Mouse (Mus musculus): Measurements from ENCODE around the gene Shank3.

Gene Shank3

DNA sequence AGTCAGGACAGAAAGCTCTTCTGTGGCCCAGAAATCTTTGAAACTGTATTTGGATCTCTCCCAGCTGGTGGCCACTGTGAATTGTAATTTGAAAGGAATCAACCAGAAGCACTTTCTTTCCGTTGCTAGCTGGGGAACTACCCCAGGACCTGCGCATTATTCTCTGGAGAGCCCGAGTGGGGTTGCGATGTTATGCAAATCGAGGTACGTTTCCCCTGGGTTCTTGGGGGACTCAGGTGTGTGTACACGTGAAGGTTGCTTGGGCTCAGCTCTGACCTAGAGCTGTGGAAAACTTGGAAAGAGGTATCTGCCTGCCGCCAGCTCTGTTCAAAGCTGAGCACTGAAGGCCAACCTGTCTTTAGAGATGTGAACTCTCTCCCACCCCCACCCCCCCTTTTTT is 21.6 kb upstream of the Shank3 start:
- DNase-seq (ENCODE audit: low read depth), result no peak

- DNase-seq (ENCODE audit: low read depth), result no peak
These were observed 20.8 kb upstream of the Shank3 start for GRCm38 (mm10) chr15:89478622-89479021.

GRCm38 (mm10) chr15:89480584-89480983 is 18.8 kb upstream of the Shank3 start:
- no peak for DNase-seq (ENCODE audit: low read depth)

DNA sequence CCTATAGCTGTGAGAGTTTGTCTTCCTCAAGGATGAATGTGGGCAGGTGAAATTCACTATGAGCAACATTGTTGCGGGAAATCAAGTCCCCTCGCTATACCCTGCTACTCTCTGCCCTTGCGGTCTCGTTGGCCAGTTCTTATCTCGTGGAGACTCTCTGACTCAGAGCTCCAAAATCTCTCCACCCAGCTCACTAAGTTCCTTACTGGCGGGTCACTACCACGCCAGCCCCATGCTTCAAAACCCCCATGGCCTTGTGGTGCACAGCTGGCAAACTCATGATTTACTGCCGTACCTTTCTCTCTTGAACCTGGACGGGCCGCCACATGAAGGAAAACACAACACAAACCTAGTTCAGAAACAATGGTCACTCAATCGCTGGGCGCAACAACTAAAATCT is 11.2 kb upstream of the Shank3 start:
- no peak for DNase-seq (ENCODE audit: low read depth)

GRCm38 (mm10) chr15:89488611-89489117 is 10.8 kb upstream of the Shank3 start:
- no peak for DNase-seq (ENCODE audit: low read depth)

GRCm38 (mm10) chr15:89494970-89495369 is 4.5 kb upstream of the Shank3 start:
- no peak for DNase-seq (ENCODE audit: low read depth)

DNA sequence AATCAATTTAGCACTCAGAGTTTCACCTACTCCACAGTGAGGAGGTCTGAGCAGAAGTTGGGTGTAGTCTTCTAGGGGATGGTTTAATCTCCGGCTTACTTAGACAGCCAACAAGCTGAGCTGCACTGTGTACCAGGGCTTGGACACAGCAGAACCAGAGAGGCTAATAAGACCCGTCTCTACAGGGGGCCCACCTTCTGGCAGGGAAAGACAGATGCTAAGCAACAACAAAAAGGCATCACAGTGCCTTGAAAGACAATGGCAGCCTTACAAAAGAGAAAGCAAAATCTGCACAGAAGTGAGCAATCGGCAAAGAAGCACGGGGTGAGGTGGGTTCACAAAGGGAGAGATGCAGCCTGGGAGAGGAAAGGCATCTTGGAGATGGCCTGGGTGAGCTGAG is 3.3 kb upstream of the Shank3 start:
- no peak for DNase-seq (ENCODE audit: low read depth)

DNA sequence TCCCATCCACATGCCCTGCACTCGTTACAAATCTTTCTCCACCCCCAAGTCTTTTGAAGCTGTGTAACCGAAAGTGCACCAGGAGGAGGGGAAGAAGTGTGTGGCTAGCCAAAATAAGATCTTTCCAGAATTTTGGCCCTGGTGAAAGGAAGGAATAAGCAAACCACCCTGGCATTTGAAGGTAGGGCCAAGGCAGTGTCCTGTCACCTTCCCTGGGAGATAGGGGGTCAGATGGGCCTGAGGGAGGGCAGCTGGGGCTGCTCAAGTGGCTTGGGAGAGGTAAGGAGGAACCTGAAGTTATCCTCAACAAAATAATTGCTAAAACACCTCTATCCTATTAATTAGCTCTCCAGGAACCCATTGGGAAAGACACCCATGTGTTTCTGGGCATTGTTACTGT is 2.6 kb upstream of the Shank3 start:
- DNase-seq (ENCODE audit: low read depth), result no peak

DNA sequence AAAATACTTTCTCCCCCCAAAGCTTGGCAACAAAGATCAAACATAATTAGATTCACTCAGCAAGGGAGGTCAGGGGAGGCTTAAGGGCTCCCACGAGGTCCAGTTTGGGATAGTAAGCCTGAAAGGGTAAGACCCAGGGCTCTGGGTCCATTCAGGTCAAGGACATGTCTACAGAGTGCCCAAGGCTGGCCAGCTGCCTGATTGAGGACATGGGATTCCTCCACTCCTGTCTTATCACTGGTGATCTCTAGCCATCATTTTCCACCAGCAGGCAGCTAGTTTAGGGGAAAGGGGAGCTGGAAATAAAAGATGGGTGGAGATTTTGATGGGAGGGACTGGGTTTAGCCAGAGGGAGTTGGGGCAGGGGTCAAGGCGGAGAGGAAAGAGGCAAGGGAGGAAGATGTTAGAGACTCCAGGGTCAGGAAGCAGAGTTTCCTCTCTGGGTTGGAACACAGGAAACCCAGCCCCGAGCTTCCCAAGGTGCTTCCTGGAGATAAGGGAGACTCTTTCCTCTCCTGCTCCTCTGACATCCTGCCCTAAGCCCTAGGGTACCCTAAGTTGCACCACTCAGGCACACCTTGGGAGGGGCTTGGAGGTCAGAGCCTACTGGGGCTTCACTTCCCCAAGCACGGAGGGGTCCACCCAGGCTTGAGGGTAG is 1.9 kb upstream of the Shank3 start:
- no peak for DNase-seq (ENCODE audit: low read depth)

GRCm38 (mm10) chr15:89498049-89498960 is 1.1 kb upstream of the Shank3 start:
- DNase-seq (ENCODE audit: low read depth), result no peak

GRCm38 (mm10) chr15:89499784-89500220 is 379 bp downstream of the Shank3 start:
- DNase-seq (ENCODE audit: low read depth), result no peak

DNA sequence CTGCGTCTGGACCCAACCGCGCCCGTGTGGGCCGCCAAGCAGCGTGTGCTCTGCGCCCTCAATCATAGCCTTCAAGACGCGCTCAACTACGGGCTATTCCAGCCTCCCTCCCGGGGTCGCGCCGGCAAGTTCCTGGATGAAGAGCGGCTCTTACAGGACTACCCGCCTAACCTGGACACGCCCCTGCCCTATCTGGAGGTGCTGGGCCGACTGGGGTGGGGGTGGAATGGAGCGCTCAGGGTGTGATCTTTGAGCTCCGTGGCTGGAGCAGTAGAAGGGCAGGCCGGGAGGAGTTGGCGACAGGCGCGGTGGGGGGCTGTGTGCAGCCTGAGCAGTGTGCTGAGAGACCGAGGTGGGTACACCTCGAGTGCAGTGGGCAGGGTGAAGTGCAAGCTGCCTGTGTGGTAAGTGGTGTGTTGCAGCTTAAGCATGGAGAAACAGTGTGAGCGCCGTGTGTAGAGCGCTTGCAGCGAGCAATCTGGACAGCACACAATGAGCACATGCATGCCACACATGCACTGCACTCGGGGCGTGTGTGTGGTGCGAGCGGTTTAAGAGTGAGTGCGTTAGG is 883 bp downstream of the Shank3 start:
- no peak for DNase-seq (ENCODE audit: low read depth)

DNA sequence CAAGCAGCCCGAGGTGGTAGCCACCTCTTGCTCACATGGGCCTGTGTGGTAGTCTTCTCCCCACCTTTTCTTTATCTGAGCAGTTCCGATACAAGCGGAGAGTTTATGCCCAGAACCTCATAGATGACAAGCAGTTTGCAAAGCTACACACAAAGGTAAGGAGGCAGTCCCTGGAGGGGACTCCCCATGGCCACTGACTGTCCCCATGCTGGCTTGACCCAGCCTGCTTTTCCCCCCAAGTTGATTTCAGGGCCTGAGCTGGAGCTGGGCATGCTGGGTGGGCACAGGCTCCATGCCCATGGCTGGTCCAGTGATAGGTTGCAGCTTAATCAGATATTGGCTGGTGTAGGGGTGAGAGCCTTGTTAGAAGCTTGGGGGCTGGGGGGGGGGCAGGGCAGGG is 1.9 kb downstream of the Shank3 start:
- DNase-seq (ENCODE audit: low read depth), result no peak

DNA sequence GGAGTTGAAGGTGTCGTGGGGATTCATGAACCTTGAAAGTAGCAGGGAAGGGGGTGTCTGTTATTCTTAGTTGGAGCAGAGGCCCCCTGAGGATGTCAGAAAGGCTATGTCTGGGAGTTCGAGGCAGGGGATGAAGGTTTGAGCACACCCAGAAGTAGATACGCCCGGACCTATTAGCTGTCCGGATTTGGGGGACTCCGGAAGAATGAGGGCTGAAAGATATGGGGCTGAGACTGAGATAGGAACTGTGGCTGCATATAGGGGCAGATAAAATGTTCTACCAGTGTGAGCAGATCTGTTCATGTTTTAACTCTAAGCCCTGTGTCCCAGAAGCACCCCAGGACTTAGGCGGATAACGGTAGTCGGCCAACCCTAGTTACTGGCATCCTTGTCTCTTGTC is 5.4 kb downstream of the Shank3 start:
- no peak for DNase-seq (ENCODE audit: low read depth)

- no peak for DNase-seq (ENCODE audit: low read depth)
These were observed 8.3 kb downstream of the Shank3 start for GRCm38 (mm10) chr15:89507751-89508150.

DNA sequence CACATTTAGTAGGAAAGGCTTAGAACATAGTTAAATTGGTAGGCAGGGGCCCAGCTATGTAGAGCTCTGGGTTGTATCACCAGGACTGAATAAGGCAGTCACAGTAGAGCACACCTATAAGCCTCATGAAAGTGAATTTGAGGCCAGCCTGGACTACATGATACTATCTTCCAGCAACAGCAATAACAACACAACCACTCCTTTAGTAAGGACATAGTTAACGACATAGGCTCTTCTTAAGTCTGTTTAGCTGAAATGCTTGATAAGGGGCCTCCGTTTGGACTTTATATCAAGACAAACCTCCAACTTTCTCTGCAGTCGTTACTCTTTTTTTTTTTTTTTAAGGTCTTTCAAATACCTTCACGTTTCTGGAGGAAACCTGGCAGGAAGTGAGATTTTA is 13.3 kb downstream of the Shank3 start:
- DNase-seq (ENCODE audit: low read depth), result peak; percentile 46

DNA sequence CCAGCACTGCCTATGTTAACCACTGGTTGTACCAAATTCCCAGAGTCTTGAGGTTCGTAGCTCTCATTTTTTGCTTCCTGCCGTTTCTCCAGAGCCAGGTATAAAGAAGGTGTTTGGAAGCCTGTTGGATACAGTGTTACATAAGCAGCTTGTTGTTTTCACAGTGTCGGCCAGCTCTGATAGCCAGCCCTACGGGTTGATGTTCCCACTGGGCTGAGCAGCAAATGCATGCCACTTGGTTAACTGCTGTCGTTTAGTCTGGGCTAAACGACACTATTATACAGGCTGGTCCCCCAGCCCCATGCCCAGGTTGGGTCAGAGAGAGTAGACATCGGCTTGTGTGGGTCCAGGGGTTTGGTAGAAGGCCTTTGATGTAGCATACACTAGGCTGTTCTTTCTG is 22.5 kb downstream of the Shank3 start:
- DNase-seq (ENCODE audit: low read depth), result no peak

GRCm38 (mm10) chr15:89522566-89523282 is 23.3 kb downstream of the Shank3 start:
- no peak for DNase-seq (ENCODE audit: low read depth)

- DNase-seq (ENCODE audit: low read depth), result no peak
These were observed 23.9 kb downstream of the Shank3 start for GRCm38 (mm10) chr15:89523283-89523832.

DNA sequence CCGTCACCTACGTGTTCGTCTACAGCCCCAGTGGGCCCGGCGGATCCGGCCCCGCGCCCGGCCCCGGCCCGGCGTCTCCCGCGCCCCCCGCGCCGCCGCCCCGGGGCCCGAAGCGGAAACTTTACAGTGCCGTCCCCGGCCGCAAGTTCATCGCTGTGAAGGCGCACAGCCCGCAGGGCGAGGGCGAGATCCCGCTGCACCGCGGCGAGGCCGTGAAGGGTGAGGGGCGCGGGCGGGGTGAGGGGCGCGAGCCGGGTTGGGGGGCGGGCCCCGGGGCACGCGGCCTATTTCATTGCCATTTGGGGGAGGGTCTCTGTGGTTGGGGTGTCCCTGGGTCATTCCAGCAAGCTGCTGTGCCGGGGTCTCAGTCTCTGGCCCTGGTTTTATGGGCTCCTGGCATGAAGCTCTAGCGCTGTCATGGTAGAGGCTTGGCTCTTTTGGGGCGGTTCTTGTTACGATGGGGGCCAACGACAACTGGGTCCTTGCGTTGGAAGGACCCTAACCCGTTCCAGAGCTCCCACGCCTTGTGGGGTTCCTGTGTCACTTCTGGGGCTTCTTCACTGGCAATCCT is 24.7 kb downstream of the Shank3 start:
- DNase-seq (ENCODE audit: low read depth), result no peak

DNA sequence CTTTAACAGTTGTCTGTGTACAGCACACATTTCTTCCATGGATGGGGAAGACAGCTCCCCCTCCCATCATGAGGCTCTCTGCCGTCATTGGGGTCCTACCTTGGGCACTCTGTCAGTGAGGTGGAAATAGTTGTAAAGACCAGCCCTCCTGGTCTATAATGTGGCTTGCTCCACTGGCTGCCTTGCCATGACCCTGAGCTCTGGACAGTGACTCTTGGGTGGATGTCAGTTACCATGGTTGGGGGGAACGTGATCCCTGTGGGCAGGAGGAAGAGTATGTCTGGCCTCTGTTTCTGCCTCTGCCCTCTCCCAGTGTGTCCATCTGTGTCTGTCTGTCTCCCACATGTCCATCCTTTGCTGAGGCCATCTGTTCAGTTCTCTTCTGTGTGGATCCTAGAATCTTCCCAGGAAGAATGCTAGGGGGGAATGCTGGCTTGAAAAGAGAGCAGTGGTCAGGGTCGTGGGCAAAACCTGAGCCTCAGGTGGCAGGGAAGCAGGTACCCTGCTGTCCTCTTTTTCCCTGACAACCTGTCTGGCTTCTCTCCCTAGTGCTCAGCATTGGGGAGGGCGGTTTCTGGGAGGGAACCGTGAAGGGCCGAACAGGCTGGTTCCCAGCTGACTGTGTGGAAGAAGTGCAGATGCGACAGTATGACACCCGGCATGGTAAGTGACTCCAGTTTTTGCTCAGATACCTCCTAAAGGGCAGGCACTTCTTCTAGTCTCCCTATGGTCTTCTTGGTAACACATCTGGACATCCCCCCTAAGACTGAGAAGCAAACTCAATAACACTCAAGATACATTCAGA is 25.4 kb downstream of the Shank3 start:
- DNase-seq (ENCODE audit: low read depth), result no peak

Measured in c-Kit-positive CD71-positive TER-119-negative erythroid progenitor cells, embryonic 14.5 days (primary cell).